Mouse (Mus musculus) erythroblast, embryonic 14.5 days (primary cell): Measurements from ENCODE around the gene Selenow. TPM values are rescaled to one million over a fixed set of nuclear protein-coding genes. Genes with fewer than 3 reads are reported as not detected.

Experiments used
- H3K27me3 ChIP-seq: 2 replicates; pipeline ENCODE4 v1.6.1; 2012; ENCODE audit warnings: inconsistent platforms; ENCODE audit not compliant: control insufficient read depth
- H3K36me3 ChIP-seq: 2 replicates; pipeline ENCODE4 v1.6.1; 2012; ENCODE audit warnings: mild to moderate bottlenecking, inconsistent platforms; ENCODE audit not compliant: control insufficient read depth
- H3K4me1 ChIP-seq: 2 replicates; pipeline ENCODE4 v1.6.1; 2012; ENCODE audit warnings: inconsistent platforms; ENCODE audit not compliant: control insufficient read depth
- H3K4me3 ChIP-seq: replicated peaks from 2 replicates; pipeline ENCODE3; 2012; ENCODE audit warnings: moderate library complexity, mild to moderate bottlenecking, inconsistent platforms
- H3K9me3 ChIP-seq: 2 replicates; pipeline ENCODE4 v1.6.1; 2012; ENCODE audit warnings: low read length, inconsistent platforms, mixed read lengths; ENCODE audit not compliant: control insufficient read depth
- GATA1 ChIP-seq: IDR thresholded peaks from 2 replicates; pipeline ENCODE4 v1.6.1; 2012; ENCODE audit warnings: low read length, inconsistent platforms, mixed read lengths
- TAL1 ChIP-seq: IDR thresholded peaks from 3 replicates; pipeline ENCODE4 v1.6.1; 2012; ENCODE audit warnings: low read length, inconsistent platforms, mixed read lengths
- polyA plus RNA-seq: library from polyadenylated mRNA; stranded (reverse); fragments of >175 nt; gene quantifications from 2 replicates; pipeline ENCODE4 v1.2.3, GENCODE M21; 2012

Selenow gene
- polyA plus RNA-seq, 1 experiment, result 206 TPM

GRCm38 (mm10) chr7:15949216-15949790 is 27.1 kb upstream of the Selenow start:
- no peak overlapping the region for H3K4me3 ChIP-seq
- peaks cover 13% of the 10 kb centered on the region for H3K36me3 ChIP-seq
- peaks cover 4% of the 10 kb centered on the region for H3K9me3 ChIP-seq
- peaks cover 93% of the 10 kb centered on the region for H3K4me1 ChIP-seq
- TF ChIP-seq GATA1, result no peak
- TF ChIP-seq TAL1, result no peak
- no peaks in the 10 kb centered on the region for H3K27me3 ChIP-seq

GRCm38 (mm10) chr7:15948381-15948941 is 26.3 kb upstream of the Selenow start:
- TF ChIP-seq GATA1 (no peak), TAL1 (no peak)
- no peaks in the 10 kb centered on the region for H3K27me3 ChIP-seq
- H3K9me3 ChIP-seq, result peaks cover 3% of the 10 kb centered on the region
- H3K36me3 ChIP-seq, result peaks cover 20% of the 10 kb centered on the region
- H3K4me1 ChIP-seq, result peaks cover 92% of the 10 kb centered on the region
- H3K4me3 ChIP-seq, result peak overlapping the region; percentile 62

GRCm38 (mm10) chr7:15947653-15948260 is 25.6 kb upstream of the Selenow start:
- TF ChIP-seq GATA1 (no peak), TAL1 (no peak)
- Histone ChIP-seq H3K27me3 (no peaks in the 10 kb centered on the region), H3K9me3 (no peaks in the 10 kb centered on the region), H3K4me1 (peaks cover 88% of the 10 kb centered on the region), H3K36me3 (peaks cover 25% of the 10 kb centered on the region), H3K4me3 (peak overlapping the region; percentile 62)

GRCm38 (mm10) chr7:15945721-15946536 is 23.7 kb upstream of the Selenow start, which contains the start of gene Nop53:
Nop53 (minus strand) TSS chr7:15946074.
- TF ChIP-seq GATA1 (peak; percentile 60), TAL1 (no peak)
- Histone ChIP-seq H3K4me1 (peaks cover 72% of the 10 kb centered on the region), H3K36me3 (peaks cover 43% of the 10 kb centered on the region), H3K9me3 (no peaks in the 10 kb centered on the region), H3K27me3 (no peaks in the 10 kb centered on the region), H3K4me3 (peak within 1 kb of the TSS; percentile 82)

GRCm38 (mm10) chr7:15945211-15945610 is 23.0 kb upstream of the Selenow start:
- TF ChIP-seq TAL1 (no peak), GATA1 (no peak)
- Histone ChIP-seq H3K9me3 (no peaks in the 10 kb centered on the region), H3K27me3 (no peaks in the 10 kb centered on the region), H3K4me1 (peaks cover 69% of the 10 kb centered on the region), H3K4me3 (peak overlapping the region; percentile 82), H3K36me3 (peaks cover 50% of the 10 kb centered on the region)

- TF ChIP-seq TAL1 (no peak), GATA1 (no peak)
- Histone ChIP-seq H3K36me3 (peaks cover 59% of the 10 kb centered on the region), H3K4me1 (peaks cover 60% of the 10 kb centered on the region), H3K9me3 (no peaks in the 10 kb centered on the region), H3K27me3 (no peaks in the 10 kb centered on the region), H3K4me3 (peak overlapping the region; percentile 16)
Observed at GRCm38 (mm10) chr7:15944311-15944710, 22.1 kb upstream of the Selenow start.

- peaks cover 11% of the 10 kb centered on the region for H3K4me1 ChIP-seq
- H3K9me3 ChIP-seq, result no peaks in the 10 kb centered on the region
- peaks cover 76% of the 10 kb centered on the region for H3K36me3 ChIP-seq
- no peak for TF ChIP-seq GATA1
- TF ChIP-seq TAL1, result no peak
- H3K27me3 ChIP-seq, result peaks cover 5% of the 10 kb centered on the region
- no peak overlapping the region for H3K4me3 ChIP-seq
Observed at GRCm38 (mm10) chr7:15938621-15939020, 16.4 kb upstream of the Selenow start.

GRCm38 (mm10) chr7:15937491-15937890 is 15.3 kb upstream of the Selenow start:
- H3K4me3 ChIP-seq, result no peak overlapping the region
- H3K4me1 ChIP-seq, result peaks cover 6% of the 10 kb centered on the region
- H3K36me3 ChIP-seq, result peaks cover 65% of the 10 kb centered on the region
- H3K27me3 ChIP-seq, result peaks cover 9% of the 10 kb centered on the region
- no peak for TF ChIP-seq GATA1
- TF ChIP-seq TAL1, result no peak
- no peaks in the 10 kb centered on the region for H3K9me3 ChIP-seq
